Mouse (Mus musculus) heart, adult 9 months (tissue): Measurements from ENCODE around the gene Actr8.
A peak's percentile ranks its signal among the peaks of the same experiment; 100 is the strongest.

Source experiments
- DNase-seq, 2 experiments: peaks; one replicate each; pipeline ENCODE4 v3.0.0; 2022; ENCODE audit warnings: low spot score in 2 of 2

The Actr8 gene

DNA sequence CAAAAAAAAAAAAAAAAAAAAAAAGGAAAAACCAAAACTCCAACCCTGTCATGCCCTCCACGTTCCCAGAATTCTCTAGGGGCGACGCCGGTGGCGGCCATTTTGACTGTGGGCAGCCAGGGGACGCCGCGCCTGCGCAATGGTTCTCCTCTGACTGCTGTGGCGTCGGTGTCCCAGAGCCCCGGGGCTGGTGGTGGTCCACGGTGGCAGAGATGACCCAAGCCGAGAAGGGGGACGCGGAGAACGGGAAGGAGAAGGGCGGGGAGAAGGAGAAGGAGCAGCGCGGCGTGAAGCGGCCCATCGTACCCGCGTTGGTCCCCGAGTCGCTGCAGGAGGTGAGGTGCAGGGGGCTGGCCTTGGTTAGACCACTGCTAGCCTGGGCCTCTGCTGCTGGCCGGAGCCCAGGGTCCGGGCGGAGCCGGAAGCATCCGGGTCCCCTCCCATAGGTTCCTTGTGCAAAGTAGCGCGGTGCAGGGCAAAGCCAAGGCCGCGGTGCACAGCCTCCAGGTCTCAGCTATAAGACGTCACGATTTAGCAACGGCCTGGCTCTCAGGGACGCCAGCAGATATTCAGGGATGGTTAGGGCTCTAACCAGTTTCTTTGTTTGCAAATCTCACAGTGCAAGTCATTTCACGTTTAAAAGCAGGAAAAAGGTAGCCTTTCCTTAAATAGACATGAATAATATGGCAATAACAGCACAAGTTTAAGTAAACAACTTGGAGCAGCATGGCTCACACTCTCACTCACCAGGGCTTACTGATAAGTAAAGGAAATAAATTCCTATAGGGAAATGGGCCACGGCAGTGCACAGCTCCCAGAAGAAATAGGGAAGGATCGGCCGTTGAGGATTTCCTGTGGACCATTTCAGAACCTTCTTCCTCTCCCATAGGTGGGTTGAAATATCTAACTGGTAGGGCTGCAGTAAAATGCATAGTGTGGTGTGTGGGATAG, at the start of gene Actr8:
Gene Actr8, plus strand, starts transcription at position 84 of the 951 bp plus-strand sequence.
- peak; percentile 92 to 94 for DNase-seq

DNA sequence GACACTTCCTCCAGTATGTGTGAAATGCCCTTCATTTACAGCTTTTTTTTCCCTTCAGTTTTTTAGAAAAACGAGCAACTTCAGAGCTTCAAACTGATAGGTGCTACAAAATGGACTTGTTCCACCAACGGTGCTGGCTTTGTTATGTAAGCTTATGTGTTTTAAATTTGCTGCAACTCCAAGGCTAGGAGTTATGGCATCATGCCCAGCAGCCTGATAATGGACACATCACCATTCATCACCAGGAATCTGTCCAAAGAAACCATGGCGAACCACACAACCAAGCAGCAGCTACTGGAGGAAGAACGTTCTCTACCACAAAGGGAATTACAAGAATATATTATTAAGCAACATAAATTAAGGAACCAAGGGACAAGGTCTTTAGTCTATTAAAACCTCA, 49.2 kb upstream of the Actr8 start:
- DNase-seq, result no peak

DNA sequence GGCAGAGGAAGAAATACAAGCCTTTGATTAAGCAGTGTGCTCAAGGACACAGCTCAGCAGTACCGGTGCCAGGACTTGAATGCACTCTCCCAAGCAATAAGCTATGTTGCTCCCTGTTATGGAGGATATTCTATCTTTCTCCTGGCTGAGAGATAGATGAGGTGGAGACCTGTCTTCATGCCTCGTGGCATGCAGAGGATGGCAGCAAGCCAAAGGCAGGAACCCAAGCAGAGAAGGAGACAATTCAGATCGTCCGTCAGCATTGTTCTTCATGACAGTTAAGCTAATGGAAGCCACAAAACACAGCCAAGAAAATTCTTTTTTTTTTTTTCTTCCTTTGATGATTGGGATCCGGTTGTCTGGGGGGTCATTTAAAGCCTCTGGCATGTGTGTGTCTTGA, 42.6 kb upstream of the Actr8 start:
- DNase-seq, result no peak

DNA sequence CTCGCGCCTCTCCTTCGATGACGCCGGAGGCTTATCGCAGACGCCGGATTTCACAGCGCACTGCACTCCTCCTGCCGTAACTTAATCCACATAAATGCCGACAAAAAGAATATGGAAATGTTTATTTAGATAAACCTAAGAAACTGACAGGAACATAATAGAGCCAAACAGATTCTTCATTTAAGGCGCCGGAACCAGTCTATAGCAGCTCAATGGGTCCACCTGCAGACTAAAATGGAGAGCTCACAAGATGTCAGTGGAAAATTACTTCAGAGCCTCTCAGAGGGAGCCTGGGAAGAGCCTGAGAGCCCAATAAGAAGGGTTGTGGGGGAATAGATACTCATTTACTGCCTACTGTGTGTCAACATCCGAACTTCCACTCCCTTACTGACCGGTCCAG, 40.7 kb upstream of the Actr8 start:
- no peak for DNase-seq

DNA sequence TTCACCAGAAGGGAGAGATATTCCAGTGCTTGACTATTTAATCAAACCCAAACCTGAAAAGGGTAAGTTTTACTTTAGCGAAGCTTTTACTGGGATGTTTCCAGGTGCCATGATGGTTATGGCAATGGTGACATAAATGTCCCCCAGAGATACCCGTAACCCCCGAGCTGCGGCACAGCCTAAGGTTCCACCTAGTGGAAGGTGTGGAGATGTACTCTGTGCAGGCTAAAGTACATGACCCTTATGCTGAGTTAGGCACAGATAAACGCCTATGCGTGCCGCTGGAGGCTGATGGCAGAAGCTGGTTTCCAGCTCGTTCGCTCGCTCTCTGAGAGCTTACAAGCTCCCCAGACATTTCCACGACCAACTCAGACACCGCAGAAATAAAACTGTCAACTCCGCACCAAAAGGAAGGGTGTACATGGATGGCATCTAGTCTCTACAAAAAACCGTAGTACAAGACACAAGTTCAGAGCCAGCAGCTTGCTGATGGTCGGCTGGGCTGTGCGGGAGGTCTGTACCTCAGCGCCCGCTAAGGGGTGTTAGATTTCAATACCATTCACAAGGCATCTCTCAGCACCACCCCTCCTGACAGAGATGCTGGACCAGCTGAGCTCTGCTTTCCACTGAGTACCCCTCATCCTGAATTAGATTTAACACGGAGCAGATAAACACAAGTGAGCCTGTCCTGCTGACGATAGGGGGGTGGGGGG, 38.4 kb upstream of the Actr8 start:
- no peak for DNase-seq

DNA sequence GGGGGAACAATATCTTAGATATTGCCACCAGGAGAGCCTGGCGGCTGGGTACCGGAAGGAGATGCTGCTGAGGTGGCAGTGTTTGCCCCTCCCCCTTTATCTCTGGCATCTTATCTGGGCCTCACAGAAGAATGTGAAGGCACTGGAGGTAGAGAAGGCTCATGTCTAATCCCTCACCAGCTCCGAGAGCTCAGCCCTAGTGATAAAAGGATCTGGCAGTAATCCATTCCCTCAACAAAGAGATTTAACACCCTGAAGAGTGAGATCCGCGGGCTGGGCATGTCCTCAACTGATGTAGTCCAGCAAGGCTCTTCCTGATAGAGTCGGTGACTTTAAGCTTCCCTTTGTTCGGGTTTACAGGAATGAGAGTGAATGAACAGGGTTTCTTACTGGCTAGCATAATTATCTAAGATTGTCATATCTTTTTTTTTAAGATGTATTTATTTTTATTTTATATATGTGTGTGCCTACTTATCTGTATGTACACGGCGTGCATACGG, 37.8 kb upstream of the Actr8 start:
- DNase-seq, result no peak

DNA sequence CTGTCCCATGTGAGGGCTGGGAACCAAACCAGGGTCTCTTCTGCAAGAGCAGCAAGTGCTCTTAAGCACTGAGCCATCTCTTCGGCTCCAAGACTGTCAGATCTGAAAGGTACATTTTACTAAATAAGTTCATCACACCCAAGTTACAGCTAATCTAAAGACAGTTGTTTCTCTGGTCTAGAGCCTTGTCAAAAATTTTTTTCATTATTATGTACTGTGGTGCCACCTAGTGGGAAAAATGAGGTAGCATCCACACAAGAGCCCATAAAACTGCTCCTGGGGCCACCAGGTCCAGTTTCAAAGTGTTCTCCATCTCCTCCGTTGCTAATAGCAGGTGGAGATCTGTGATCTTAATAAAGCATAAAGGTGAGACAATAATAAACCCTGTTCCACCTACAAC, 37.3 kb upstream of the Actr8 start:
- peak; percentile 19 to 23 for DNase-seq

DNA sequence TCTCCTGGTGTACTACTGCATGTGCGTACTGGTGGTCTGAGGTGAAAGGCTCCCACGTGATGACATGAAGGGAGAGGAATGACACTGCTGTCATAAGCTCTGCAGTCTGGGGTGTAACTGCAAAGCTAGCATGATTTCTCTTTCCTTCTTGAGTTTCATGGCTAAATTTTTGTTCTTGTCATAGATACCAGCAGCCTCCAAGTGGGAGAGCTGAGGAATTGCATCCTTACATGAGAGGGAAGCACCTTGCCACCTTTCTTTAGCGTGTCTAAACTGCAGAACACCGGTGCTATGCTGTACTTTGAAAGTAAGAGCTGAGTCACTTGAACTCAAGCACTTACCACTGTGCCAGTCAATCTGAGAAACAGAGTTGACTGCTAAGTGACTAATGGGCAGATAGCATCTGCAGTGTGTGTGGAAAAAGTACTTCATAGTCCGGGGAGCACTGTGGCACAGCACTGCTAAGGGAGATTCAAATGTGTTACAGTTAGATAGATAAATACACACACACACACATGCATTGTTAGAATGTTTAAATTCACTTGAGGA, 31.3 kb upstream of the Actr8 start:
- no peak for DNase-seq

DNA sequence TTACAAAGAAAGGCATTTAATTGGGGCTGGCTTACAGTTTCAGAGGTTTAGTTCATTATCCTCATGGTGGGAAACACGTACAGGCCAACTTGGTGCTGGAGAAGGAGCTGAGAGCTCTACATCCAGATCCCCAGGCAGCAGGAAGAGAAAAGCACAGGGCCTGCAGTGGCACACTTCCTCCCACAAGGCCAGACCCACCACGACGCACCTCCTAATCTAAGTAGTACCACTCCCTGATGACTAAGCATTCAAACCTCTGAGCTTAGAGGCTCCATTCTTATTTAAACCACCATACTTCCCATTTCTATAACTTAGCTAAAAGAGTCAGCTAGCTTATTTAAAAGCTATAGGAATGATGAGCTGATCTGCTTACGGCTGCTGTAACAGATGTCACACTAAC, 27.3 kb upstream of the Actr8 start:
- no peak for DNase-seq

DNA sequence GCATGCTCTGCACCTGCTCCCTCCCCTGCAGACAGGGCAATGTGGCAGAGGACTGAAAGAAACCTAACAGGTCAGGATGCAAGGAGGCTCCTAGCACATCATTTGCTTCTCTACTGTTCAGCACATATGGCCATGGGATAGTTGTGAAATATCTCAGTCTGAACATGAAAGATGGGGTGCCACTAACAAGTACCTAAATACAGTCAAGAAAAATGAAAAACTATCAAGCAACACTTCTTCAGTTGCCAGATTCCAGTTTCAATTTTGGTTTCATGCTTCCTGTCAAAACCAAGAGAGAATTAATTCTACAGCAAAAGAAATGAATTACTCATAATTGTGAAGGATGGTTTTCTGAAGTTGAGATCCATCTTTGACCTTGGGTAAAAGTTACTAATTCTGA, 20.7 kb upstream of the Actr8 start:
- no peak for DNase-seq

DNA sequence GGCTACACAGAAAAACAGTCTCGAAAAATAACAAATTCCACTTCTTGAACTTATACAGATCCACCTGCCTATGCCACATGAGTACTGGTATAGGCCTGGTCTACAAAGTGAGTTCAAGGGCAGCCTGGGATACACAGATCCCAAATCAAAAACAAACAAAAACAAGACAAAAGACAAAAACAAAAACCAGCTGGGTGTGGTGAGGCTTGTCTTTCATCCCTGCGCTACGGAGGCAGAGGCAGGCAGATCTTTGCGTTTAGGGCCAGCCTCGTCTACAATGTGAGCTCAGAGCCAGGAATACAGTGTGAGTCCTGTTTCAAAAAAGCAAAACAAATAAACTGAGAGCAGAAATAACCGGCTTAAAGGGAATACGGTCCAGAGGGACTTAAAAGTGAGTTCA, 10.5 kb upstream of the Actr8 start:
- no peak for DNase-seq

DNA sequence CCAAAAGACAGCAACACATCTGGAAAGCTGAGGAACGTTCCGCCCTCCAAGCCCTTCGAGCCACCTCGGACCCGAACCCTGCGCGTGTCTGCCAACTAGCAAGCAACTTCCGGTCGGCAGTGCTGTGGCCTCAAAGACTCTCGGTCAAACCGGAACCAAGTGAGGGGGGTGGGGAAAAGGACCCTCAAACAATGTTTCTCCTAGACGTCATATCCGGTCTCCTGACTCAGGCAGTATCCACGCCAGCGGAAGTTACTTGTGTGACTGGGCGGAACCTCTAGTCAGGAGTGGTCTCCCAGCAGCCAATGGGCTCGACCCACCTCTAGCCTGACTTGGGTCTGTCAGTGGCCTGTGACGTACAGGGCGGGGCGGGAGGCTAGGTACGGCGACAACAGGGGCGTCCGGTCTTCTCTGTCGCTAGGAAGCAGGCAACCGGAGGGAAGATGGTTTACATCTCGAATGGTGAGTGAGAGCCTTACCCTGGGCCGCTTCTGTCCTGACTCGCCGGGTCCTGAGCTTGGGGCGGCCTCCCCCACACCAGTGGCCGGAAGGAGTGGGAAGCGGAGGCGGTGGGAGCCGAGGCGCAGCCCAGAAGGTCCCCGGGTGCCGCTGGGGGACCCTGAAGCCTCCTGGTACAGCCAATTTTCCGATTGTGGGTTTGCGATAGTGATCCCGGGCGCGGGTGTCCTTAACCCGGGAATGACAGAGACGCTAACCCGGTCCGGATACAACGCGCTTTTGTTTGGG, 9.9 kb upstream of the Actr8 start, which contains the start of gene Selenok:
Gene Selenok, plus strand, starts transcription at position 234 of the 747 bp plus-strand sequence.
- DNase-seq, result peak; percentile 99

DNA sequence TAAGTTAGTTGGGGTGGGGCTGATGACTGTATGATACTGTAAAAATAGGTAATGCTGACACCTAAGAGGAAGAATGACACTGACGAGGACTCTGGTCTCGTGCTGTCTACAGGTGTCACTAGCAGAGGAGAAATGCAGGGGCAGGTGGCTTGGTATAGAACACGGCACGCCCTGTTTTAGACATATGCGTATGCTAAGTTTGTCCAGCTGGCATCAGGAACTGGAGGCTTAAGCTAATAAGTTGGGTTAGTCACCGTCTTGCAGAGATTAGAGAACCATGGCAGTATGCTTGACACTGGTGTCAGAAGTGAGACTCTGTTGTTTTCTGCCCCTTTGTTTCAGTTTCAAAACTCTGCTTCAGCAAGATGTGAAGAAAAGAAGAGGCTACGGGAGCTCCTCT, 6.7 kb upstream of the Actr8 start:
- DNase-seq, result no peak

DNA sequence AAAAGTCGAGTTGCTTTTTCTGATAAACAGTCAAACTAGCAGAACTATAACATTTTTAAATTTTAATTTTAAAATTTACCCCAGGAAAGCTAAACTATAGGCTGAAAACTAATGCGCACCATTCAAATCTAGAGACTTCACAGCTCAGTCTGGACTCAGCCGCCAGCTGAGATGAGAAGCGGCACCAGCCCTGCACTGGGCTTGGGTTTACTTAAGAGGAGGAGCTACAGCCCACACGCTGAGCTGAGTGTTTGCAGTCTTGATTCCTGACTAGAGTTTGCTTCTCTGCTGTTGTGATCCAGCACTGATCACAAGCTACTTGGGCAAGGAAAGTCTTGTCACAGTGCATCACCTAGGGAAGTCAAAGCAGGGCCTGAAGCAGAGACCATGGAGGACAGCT, 6.1 kb upstream of the Actr8 start:
- DNase-seq, result no peak

DNA sequence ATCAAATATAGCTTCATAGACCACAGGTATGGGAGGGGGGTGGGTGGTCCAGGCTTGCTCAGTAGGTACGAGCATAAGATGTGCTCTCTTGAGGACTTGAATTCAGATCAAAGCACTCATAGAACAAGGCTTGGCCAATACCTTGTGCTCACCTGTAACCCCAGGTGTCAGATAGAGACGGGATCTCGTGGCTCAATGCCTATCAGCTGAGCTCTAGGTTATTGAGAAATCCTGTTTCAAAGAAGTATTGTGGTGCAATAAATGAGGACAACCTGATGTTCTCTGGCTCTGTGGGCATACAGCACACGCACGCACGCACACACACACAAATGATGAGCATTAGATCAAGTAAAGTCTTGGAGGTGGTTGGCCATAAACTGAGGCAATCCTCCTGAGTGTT, 1.2 kb upstream of the Actr8 start:
- DNase-seq, result no peak

DNA sequence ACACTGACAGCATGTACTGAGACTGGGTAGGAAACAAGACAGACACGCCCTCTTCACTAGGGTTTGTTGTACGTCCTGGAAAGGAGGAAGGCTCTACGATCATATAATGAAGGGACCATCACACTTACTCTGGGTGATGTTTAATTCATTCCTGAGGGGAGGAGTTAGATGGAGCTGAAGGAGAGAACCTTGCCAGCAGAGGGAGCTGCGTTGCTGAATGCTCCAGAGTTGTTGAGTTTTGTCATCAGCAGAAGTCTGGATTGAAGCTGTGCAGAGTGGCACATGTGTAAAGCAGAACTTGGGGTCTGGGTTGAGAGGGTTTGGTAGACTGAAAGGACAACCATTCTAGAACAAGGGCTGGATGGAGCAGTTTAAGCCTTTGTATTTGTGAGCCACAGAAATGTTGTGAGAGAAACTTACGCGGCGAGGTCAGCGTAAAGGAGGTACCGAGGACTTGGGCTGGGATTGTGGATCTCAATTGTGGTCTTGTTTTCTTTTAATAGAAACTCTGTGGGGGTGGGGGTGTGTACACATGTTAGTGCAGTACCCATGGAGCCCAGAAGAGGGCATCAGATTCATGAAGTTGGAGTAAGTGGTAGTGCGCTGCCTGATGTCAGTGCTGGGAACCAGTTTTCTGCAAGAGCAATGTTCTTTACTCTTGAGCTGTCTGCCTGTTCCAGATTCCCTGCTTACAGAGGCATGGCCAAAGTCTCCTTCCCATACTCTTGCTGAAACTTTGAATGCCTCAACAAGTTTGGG, 2.5 kb downstream of the Actr8 start:
- DNase-seq, result no peak

DNA sequence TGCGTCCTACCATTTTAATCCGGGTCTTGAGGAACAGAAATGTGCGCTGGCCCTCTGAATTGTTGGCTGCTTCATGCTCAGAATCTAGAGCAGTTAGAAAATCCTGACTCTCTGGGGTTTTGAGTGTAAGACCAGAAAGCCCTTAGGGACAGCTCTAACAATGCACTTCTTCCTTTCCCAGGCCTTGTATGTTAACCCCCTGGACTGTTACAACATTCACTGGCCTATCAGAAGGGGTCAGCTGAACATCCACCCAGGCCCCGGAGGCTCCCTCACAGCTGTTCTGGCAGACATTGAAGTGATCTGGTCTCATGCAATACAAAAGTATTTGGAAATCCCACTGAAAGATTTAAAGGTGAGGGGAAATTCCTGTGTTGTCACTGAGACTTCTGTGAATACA, 8.0 kb downstream of the Actr8 start:
- peak in 1 of 2 experiments; percentile 58 for DNase-seq

DNA sequence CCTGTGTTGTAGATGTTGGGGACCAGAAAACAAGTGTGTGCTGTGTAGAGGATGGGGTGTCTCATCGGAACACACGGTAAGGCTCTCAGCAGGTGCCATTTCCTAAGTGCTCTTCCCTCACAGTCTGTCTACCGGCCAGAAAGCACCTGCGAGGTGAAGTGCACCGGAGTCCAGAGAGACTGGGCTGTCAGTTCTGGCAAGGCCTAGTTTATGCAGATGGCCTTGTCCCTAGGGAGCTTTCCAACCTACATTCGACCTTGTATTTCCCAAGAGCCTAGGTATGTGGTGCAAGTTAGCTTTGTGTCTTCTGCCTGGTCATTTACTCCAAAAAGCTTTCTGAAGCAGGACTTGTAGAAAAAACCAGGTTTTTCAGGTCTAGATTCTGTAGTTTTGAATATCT, 9.1 kb downstream of the Actr8 start:
- DNase-seq, result no peak

DNA sequence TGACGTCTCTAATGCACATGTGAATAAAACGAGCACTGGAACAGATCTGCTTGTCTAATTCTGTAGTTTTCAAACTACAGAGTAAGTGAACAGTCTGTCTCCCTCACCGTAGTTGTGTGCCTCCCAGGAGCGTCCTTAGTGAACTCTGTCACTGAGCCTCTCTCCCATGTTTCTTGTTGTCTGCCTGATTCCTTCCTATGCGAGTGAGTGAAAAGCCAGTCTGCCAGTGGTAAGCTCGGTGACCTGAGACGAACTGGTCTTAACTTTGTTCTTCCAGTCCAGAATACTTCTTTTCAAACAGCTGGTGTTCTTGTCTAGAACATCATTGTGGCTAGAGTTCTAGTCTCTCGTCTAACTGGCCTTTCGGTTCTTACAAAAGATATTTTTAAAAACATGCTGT, 9.6 kb downstream of the Actr8 start:
- no peak for DNase-seq

DNA sequence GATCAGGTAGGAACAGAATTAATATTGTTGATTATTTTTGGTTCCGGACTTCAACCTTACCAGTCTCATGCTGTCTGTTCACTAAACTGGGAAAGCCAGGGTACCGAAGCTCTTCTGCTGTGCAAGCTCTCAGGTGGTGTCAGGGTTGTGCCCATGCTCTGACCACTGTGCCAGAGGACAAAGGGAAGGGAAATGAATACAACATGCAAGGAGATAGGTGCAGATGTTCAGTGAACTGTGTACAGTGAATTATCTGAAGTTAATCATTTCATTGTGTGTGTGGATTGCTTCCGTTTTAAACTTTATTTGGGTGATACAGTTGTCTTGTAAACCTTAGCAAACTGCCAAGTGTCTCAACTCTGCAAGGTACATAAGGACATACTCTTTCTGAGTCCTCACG, 10.2 kb downstream of the Actr8 start:
- no peak for DNase-seq

DNA sequence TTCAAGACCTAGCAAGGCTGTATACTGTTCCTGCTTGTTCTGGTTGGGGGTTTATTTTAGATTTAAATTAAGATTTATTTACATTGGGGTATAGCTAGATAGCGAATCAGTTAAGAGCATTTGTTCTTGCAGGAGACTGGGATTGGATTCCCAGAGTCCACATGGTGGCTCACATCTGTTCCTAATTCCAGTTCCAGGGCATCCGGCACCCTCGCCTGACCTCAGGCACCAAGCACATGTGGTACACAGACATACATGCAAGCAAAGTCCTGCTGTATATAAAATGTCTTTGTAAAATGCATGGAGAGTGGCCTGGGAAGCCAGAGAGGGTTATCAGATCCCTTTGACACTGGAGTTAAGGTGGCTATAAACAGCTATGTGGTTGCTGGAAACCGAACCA, 16.8 kb downstream of the Actr8 start:
- no peak for DNase-seq
